14 mouse cellular contexts compared by ENCODE assay signal in the genomic region with DNA sequence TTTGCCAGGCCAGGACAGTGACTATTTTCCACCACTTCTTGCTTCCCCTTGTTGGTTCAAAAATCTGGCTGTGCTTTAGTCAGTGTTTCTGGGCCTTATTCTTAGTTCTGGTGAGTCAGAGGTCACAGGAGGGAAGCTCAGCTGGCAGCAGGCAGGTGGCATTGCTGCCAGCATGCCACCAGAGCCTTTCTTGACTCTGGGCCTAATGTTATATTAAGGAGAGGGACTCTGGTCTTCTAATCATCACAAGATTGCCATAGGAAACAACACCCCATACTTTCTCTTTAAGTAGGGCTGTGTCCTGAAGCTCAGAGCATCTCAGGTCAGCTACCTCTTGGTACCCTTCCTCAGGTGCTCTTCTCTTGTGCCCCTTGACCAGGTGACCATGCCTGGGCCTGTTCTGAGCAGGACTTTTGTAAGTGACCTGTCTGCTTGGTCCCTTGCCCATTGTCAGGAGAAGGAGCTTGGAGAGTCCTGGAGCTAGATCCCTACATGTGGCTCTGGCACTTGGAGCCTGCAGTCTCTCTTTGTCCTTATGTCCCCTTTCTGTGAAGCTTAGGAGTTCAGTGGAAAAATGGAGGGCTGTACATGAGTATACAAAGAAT. TPM values are rescaled to one million over a fixed set of nuclear protein-coding genes. Genes with fewer than 3 reads are reported as not detected.
DNase-seq lines count a peak whose midpoint lies in the region; ATAC-seq and TF ChIP-seq lines count a peak whose summit lies in the region.
"Had no signal": no experiment of that assay in that cellular context is flagged by ENCODE, and none has a peak within 500 bp of the region (broad histone marks: within the 10 kb centered on the region; RNA-seq: fewer than 3 reads in every experiment).

No protein-coding gene starts in this region.

- peaks cover 31% of the 10 kb centered on the region for H3K4me1 ChIP-seq in cerebellum, adult 2 months (ENCODE audit: control insufficient read depth, insufficient read depth, low read length)
- H3K4me1 ChIP-seq in midbrain, embryonic 11.5 days (ENCODE audit: control insufficient read depth, insufficient read depth, low read length), result no peaks in the 10 kb centered on the region
- H3K4me1 ChIP-seq in midbrain, postnatal 0 days (ENCODE audit: insufficient read depth, low read length), result no peaks in the 10 kb centered on the region
- H3K4me1 ChIP-seq in hindbrain, embryonic 10.5 days (replicated peaks), result no peaks in the 10 kb centered on the region
- H3K4me1 ChIP-seq: forebrain, embryonic 12.5 days; kidney, embryonic 15.5 days had no signal

- TF ChIP-seq POLR2A in cerebellum, adult 2 months (IDR thresholded peaks at IDR 0.05; ENCODE audit: borderline replicate concordance, insufficient read depth, low read length), result no peak

- H3K9me3 ChIP-seq in midbrain, embryonic 11.5 days (ENCODE audit: control insufficient read depth, low read length), result no peaks in the 10 kb centered on the region
- H3K9me3 ChIP-seq in midbrain, postnatal 0 days (ENCODE audit: low read length), result no peaks in the 10 kb centered on the region
- H3K9me3 ChIP-seq in hindbrain, embryonic 10.5 days, result no peaks in the 10 kb centered on the region
- H3K9me3 ChIP-seq: forebrain, embryonic 12.5 days; kidney, embryonic 15.5 days had no signal

- H3K27ac ChIP-seq in cerebellum, adult 2 months (ENCODE audit: insufficient read depth, low read length), result peak overlapping the region; percentile 66
- no peak overlapping the region for H3K27ac ChIP-seq in midbrain, embryonic 11.5 days (ENCODE audit: low read depth, low read length)
- no peak overlapping the region for H3K27ac ChIP-seq in midbrain, postnatal 0 days (ENCODE audit: low read depth, low read length)
- no peak overlapping the region for H3K27ac ChIP-seq in hindbrain, embryonic 10.5 days
- H3K27ac ChIP-seq: forebrain, embryonic 12.5 days; kidney, embryonic 15.5 days; stomach, postnatal 0 days had no signal

- H3K36me3 ChIP-seq in midbrain, embryonic 11.5 days (ENCODE audit: control insufficient read depth, insufficient read depth, low read length), result no peaks in the 10 kb centered on the region
- no peaks in the 10 kb centered on the region for H3K36me3 ChIP-seq in midbrain, postnatal 0 days (ENCODE audit: insufficient read depth, low read length)
- no peaks in the 10 kb centered on the region for H3K36me3 ChIP-seq in hindbrain, embryonic 10.5 days
- H3K36me3 ChIP-seq: forebrain, embryonic 12.5 days; kidney, embryonic 15.5 days had no signal

- H3K4me3 ChIP-seq in cerebellum, adult 2 months (replicated peaks; ENCODE audit: insufficient read depth, low read depth, low read length), result no peak overlapping the region
- H3K4me3 ChIP-seq in midbrain, embryonic 11.5 days (ENCODE audit: low read depth, low read length), result no peak overlapping the region
- H3K4me3 ChIP-seq in midbrain, postnatal 0 days (ENCODE audit: low read depth, low read length), result no peak overlapping the region
- no peak overlapping the region for H3K4me3 ChIP-seq in hindbrain, embryonic 10.5 days
- H3K4me3 ChIP-seq: forebrain, embryonic 12.5 days; kidney, embryonic 15.5 days had no signal

- H3K27me3 ChIP-seq in cerebellum, adult 2 months (ENCODE audit: control insufficient read depth, insufficient read depth, low read length), result no peaks in the 10 kb centered on the region
- no peaks in the 10 kb centered on the region for H3K27me3 ChIP-seq in midbrain, embryonic 11.5 days (ENCODE audit: control insufficient read depth, insufficient read depth, low read length)
- H3K27me3 ChIP-seq in midbrain, postnatal 0 days (ENCODE audit: insufficient read depth, low read length), result no peaks in the 10 kb centered on the region
- no peaks in the 10 kb centered on the region for H3K27me3 ChIP-seq in hindbrain, embryonic 10.5 days (ENCODE audit: insufficient read depth, poor library complexity, severe bottlenecking)
- H3K27me3 ChIP-seq: forebrain, embryonic 12.5 days; kidney, embryonic 15.5 days had no signal

- ATAC-seq in midbrain, embryonic 11.5 days (ENCODE audit: low FRiP score), result no peak
- no peak for ATAC-seq in midbrain, postnatal 0 days (ENCODE audit: low FRiP score)
- ATAC-seq: inflammation-experienced regulatory T-cells, adult 6 months; midbrain, embryonic 16.5 days had no signal

- TF ChIP-seq CTCF in cerebellum, adult 2 months (IDR thresholded peaks at IDR 0.05; ENCODE audit: borderline replicate concordance, insufficient read depth, low read depth, low read length), result no peak
- TF ChIP-seq CTCF in midbrain, postnatal 0 days (IDR thresholded peaks at IDR 0.05), result no peak

- no peak overlapping the region for H3K4me2 ChIP-seq in midbrain, embryonic 11.5 days
- no peak overlapping the region for H3K4me2 ChIP-seq in midbrain, postnatal 0 days (ENCODE audit: low read depth, low read length, poor library complexity, severe bottlenecking)
- H3K4me2 ChIP-seq: forebrain, embryonic 12.5 days; kidney, embryonic 15.5 days had no signal

- no peak overlapping the region for H3K9ac ChIP-seq in midbrain, embryonic 11.5 days (ENCODE audit: low read length)
- no peak overlapping the region for H3K9ac ChIP-seq in midbrain, postnatal 0 days (replicated peaks; ENCODE audit: low read length, poor library complexity, severe bottlenecking)
- H3K9ac ChIP-seq: forebrain, embryonic 12.5 days; kidney, embryonic 15.5 days had no signal

- peak in 1 of 2 experiments; percentile 59 for DNase-seq in cerebellum, adult 2 months
- no peak for DNase-seq in cerebellum, adult 9-10 months
- DNase-seq in midbrain, embryonic 11.5 days (ENCODE audit: low spot score, missing footprints), result peak; percentile 57
- DNase-seq in midbrain, postnatal 0 days (ENCODE audit: low spot score), result no peak
- peak; percentile 71 for DNase-seq in gastrocnemius, postnatal 25 days
- DNase-seq in ovary, adult 18-20 months (ENCODE audit: low spot score), result no peak
- DNase-seq in layer of hippocampus, adult 11-12 months (ENCODE audit: low spot score), result no peak
- DNase-seq in hindbrain, embryonic 10.5 days (ENCODE audit: low spot score), result no peak
- DNase-seq: lung, postnatal 10 days had no signal

RNA-seq across cellular contexts. Expression of a gene that starts 19.8 kb away (rescaled TPM):
- polyA plus RNA-seq in cerebellum, adult 2 months (2012; rRNA removed), result 16.3 and 17.1 TPM in 2 replicates
- 4.5 and 5.4 TPM in 2 replicates for polyA plus RNA-seq in midbrain, embryonic 11.5 days (2014; fragmentation: Nextera tagmentation; extraction: Ambion mirVana)
- total RNA-seq in midbrain, postnatal 0 days (2014; rRNA removed), result 11.9 and 14.7 TPM in 2 replicates
- polyA plus RNA-seq in midbrain, postnatal 0 days (2015; fragmentation: Nextera tagmentation; extraction: Ambion mirVana), result 5.9 and 7.5 TPM in 2 replicates
- total RNA-seq in gastrocnemius, postnatal 25 days (2021), result 10 to 100 TPM; 18.8 to 21.8 TPM
- 8.3 and 9.9 TPM in 2 replicates for polyA plus RNA-seq in hindbrain, embryonic 10.5 days (2016; fragmentation: Nextera tagmentation; extraction: Ambion mirVana)

Comparison
In these comparisons a context has a peak if more than half of its experiments do, and no peak if none do; other contexts are left out.
1. DNase-seq: peak in midbrain, embryonic 11.5 days (single experiment) and gastrocnemius, postnatal 25 days (single experiment); none in cerebellum, adult 9-10 months (single experiment), midbrain, postnatal 0 days (single experiment), ovary, adult 18-20 months (single experiment), layer of hippocampus, adult 11-12 months (single experiment) and hindbrain, embryonic 10.5 days (single experiment).